Mouse (Mus musculus): Measurements from ENCODE around the gene Hoxc12. TPM values are rescaled to one million over a fixed set of nuclear protein-coding genes. Genes with fewer than 3 reads are reported as not detected.

The Hoxc12 gene
- polyA plus RNA-seq, 1 experiment from 2014 or later, result not detected

DNA sequence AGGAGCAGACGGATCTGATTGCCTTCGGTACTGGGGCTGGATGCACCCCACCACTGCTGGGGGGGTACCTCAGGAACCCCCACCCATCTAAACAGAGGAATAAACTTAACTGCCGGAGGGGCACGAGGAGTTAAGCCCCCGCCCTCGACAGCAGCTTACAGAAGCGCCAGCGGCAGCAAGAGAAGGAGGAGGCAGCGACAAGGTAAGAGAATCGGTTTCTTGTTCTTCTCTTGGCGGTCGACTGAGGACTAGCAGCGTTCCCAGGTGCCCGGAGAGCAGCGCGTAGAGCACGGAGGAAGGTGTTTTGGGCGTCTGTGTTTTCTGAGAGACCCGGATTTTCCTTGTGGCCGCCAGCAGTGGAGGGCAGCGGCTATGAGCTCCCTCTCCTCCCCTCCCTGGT is 35.7 kb downstream of the Hoxc12 start:
- Histone ChIP-seq H3K27me3 (ENCODE audit: control insufficient read depth, insufficient read depth, low read length) (peaks cover 83% of the 10 kb centered on the region), H3K27ac (ENCODE audit: low read length) (no peak overlapping the region), H3K9me3 (ENCODE audit: control insufficient read depth, low read depth, low read length) (no peaks in the 10 kb centered on the region), H3K4me1 (ENCODE audit: control insufficient read depth, insufficient read depth, low read length) (no peaks in the 10 kb centered on the region), H3K9ac (replicated peaks; ENCODE audit: low read depth, low read length) (no peak overlapping the region), H3K4me3 (ENCODE audit: low read depth, low read length) (no peak overlapping the region), H3K36me3 (ENCODE audit: control insufficient read depth, insufficient read depth, low read length) (no peaks in the 10 kb centered on the region), H3K4me2 (replicated peaks; ENCODE audit: low read depth, low read length) (no peak overlapping the region)
- ATAC-seq (ENCODE audit: insufficient number of reproducible peaks, insufficient read depth, low FRiP score, low read depth), result no peak
- 1% methylated on average over 21 of the region's 21 CpGs for WGBS

DNA sequence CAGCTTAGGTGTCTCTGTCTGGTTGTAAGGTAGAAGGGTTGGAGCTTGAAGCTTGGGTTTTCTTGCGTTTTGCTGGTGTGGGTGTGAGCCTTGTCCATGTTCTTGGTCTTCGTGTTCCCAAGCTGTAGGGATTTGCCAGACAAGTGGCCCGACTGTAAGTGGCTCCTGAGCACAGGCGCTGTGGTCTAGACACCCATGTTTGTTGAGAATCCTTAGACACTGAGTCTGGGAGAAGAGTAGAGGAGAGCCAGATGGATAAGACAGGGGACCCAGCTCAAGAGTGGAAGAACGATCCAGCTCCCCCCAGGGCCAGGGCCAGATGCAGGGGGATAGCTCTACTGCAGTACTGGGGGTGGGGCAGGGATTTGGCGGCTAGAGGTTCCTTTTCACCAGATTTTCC is 36.2 kb downstream of the Hoxc12 start:
- 4% methylated on average over 6 of the region's 6 CpGs for WGBS
- H3K4me2 ChIP-seq (replicated peaks; ENCODE audit: low read depth, low read length), result no peak overlapping the region
- no peaks in the 10 kb centered on the region for H3K4me1 ChIP-seq (ENCODE audit: control insufficient read depth, insufficient read depth, low read length)
- no peak overlapping the region for H3K27ac ChIP-seq (ENCODE audit: low read length)
- no peak overlapping the region for H3K9ac ChIP-seq (replicated peaks; ENCODE audit: low read depth, low read length)
- H3K27me3 ChIP-seq (ENCODE audit: control insufficient read depth, insufficient read depth, low read length), result peaks cover 83% of the 10 kb centered on the region
- no peaks in the 10 kb centered on the region for H3K9me3 ChIP-seq (ENCODE audit: control insufficient read depth, low read depth, low read length)
- no peak for ATAC-seq (ENCODE audit: insufficient number of reproducible peaks, insufficient read depth, low FRiP score, low read depth)
- no peaks in the 10 kb centered on the region for H3K36me3 ChIP-seq (ENCODE audit: control insufficient read depth, insufficient read depth, low read length)
- H3K4me3 ChIP-seq (ENCODE audit: low read depth, low read length), result no peak overlapping the region

DNA sequence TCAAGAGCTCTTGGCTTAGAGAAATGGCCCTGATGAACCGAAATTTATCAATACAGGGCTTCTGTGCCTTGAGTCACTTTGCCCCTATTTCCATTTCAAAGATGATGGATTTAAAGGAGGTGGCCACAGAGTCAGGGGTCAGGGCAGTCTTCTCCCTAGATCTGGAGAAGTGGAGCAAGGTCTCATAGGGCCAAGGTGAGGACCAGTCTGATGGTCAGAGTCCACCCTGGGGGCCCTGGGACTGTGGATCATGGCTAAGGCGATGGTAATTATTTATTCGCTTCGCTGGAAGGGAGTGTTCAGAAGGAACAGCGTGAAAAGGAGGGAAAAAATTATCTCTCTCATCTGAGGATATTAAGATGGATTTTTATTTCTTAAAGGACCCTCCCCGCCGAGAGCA is 38.5 kb downstream of the Hoxc12 start:
- H3K9ac ChIP-seq (replicated peaks; ENCODE audit: low read depth, low read length), result no peak overlapping the region
- H3K27ac ChIP-seq (ENCODE audit: low read length), result no peak overlapping the region
- H3K36me3 ChIP-seq (ENCODE audit: control insufficient read depth, insufficient read depth, low read length), result no peaks in the 10 kb centered on the region
- H3K4me2 ChIP-seq (replicated peaks; ENCODE audit: low read depth, low read length), result no peak overlapping the region
- H3K4me3 ChIP-seq (ENCODE audit: low read depth, low read length), result no peak overlapping the region
- H3K27me3 ChIP-seq (ENCODE audit: control insufficient read depth, insufficient read depth, low read length), result peaks cover 85% of the 10 kb centered on the region
- ATAC-seq (ENCODE audit: insufficient number of reproducible peaks, insufficient read depth, low FRiP score, low read depth), result no peak
- no peaks in the 10 kb centered on the region for H3K9me3 ChIP-seq (ENCODE audit: control insufficient read depth, low read depth, low read length)
- 5% methylated on average over 7 of the region's 7 CpGs for WGBS
- no peaks in the 10 kb centered on the region for H3K4me1 ChIP-seq (ENCODE audit: control insufficient read depth, insufficient read depth, low read length)

DNA sequence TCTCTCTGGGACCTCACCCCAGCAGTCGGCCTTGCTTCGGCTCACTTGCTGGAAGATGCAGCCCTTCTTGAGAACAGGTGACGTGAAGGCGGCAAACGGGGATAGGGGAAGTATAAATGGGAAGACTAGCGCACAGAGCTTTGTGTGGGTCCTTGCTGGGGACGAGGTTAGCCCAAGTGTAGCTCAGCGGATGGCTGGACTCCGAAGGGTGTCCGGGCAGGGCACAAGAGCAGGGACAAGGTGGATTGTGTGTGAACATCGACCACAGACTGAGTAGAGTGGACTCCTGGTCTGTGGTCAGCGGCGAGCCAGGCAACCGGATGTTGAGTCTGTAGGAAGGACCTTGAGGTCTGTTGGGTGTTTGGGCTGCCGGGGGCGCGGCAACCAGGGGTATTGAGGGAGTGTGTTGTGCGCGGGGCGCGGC is 39.1 kb downstream of the Hoxc12 start:
- H3K36me3 ChIP-seq (ENCODE audit: control insufficient read depth, insufficient read depth, low read length), result no peaks in the 10 kb centered on the region
- no peaks in the 10 kb centered on the region for H3K4me1 ChIP-seq (ENCODE audit: control insufficient read depth, insufficient read depth, low read length)
- no peaks in the 10 kb centered on the region for H3K9me3 ChIP-seq (ENCODE audit: control insufficient read depth, low read depth, low read length)
- no peak overlapping the region for H3K9ac ChIP-seq (replicated peaks; ENCODE audit: low read depth, low read length)
- ATAC-seq (ENCODE audit: insufficient number of reproducible peaks, insufficient read depth, low FRiP score, low read depth), result no peak
- H3K27ac ChIP-seq (ENCODE audit: low read length), result no peak overlapping the region
- H3K4me3 ChIP-seq (ENCODE audit: low read depth, low read length), result no peak overlapping the region
- WGBS, result 1% methylated on average over 21 of the region's 21 CpGs
- peaks cover 85% of the 10 kb centered on the region for H3K27me3 ChIP-seq (ENCODE audit: control insufficient read depth, insufficient read depth, low read length)
- no peak overlapping the region for H3K4me2 ChIP-seq (replicated peaks; ENCODE audit: low read depth, low read length)

DNA sequence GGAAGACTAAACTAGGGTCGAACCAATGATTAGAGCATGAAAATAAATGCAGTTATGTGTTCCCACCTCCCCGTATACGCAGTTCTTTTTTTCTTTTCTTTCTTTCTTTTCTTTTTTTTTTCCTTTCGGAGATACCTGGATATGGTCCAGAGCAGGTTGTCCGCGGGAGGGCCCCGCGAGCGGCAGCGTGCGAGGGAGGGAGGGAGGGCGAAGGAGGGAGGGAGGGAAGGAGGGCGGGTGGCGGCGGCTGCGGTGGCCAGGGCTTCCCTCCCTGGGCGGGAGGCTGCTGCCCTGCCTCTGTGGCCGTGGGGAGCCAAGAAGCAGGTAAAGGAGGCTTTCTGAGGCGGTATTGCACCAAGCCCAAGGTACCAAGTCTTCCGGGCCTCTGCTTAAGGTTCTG is 39.6 kb downstream of the Hoxc12 start, which contains the start of gene Hoxc9:
Gene Hoxc9, plus strand, starts transcription at position 269 of the 400 bp plus-strand sequence.
- no peaks in the 10 kb centered on the region for H3K36me3 ChIP-seq (ENCODE audit: control insufficient read depth, insufficient read depth, low read length)
- no peak within 1 kb of the TSS for H3K27ac ChIP-seq (ENCODE audit: low read length)
- ATAC-seq (ENCODE audit: insufficient number of reproducible peaks, insufficient read depth, low FRiP score, low read depth), result no peak
- WGBS, result 2% methylated on average over 12 of the region's 20 CpGs
- H3K4me2 ChIP-seq (replicated peaks; ENCODE audit: low read depth, low read length), result no peak within 1 kb of the TSS
- no peak within 1 kb of the TSS; the same call in 1 of the 2 replicates for H3K4me3 ChIP-seq (ENCODE audit: low read depth, low read length)
- H3K4me1 ChIP-seq (ENCODE audit: control insufficient read depth, insufficient read depth, low read length), result no peaks in the 10 kb centered on the region
- peaks cover 86% of the 10 kb centered on the region for H3K27me3 ChIP-seq (ENCODE audit: control insufficient read depth, insufficient read depth, low read length)
- no peaks in the 10 kb centered on the region for H3K9me3 ChIP-seq (ENCODE audit: control insufficient read depth, low read depth, low read length)
- H3K9ac ChIP-seq (replicated peaks; ENCODE audit: low read depth, low read length), result no peak within 1 kb of the TSS

DNA sequence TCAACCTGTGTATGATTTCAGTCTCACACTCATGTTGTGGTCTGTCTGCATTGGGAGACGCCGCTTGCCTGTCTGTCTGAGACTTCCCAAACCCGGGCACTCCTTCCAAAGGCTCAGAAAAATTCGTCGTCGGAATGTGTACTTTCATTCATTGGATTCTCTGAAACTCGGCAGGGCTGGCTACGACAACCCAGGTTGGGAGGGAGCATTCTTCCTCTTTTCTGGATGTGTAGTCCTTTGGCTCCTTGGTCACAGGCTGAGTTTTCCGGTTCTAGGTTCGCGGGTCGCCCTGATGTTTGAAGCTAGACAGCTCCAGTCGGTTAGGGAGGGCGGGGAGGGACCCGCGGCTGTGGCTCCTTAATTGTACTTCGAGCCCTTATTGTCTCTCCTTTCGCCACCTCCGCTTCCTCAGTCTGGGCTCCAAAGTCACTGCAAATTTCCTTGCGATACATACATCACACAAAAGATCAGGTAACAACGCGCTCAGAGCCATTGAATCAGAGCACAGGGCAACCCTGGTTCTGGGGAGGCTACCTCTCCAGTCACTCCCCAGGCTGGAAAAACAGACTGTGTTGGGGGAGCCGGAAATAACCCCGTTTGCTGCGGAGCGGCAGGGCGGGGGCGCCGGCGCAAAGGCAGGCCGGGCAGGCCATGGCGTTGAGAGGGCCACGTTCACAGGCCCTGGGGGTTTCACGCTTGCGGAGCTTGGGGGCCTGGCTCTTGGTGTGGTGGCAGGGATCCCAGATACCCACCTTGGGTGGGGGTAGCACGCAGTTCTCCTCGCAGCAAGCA is 40.3 kb downstream of the Hoxc12 start:
- WGBS, result 1% methylated on average over 37 of the region's 37 CpGs
- Histone ChIP-seq H3K36me3 (ENCODE audit: control insufficient read depth, insufficient read depth, low read length) (no peaks in the 10 kb centered on the region), H3K4me2 (replicated peaks; ENCODE audit: low read depth, low read length) (no peak overlapping the region), H3K27me3 (ENCODE audit: control insufficient read depth, insufficient read depth, low read length) (peaks cover 84% of the 10 kb centered on the region), H3K27ac (ENCODE audit: low read length) (no peak overlapping the region), H3K9ac (replicated peaks; ENCODE audit: low read depth, low read length) (no peak overlapping the region), H3K4me1 (ENCODE audit: control insufficient read depth, insufficient read depth, low read length) (0 out of 2 replicates have a peak, but pooled peaks cover 2% of the 10 kb centered on the region), H3K9me3 (ENCODE audit: control insufficient read depth, low read depth, low read length) (no peaks in the 10 kb centered on the region), H3K4me3 (ENCODE audit: low read depth, low read length) (no peak overlapping the region; the same call in 1 of the 2 replicates)
- no peak for ATAC-seq (ENCODE audit: insufficient number of reproducible peaks, insufficient read depth, low FRiP score, low read depth)

DNA sequence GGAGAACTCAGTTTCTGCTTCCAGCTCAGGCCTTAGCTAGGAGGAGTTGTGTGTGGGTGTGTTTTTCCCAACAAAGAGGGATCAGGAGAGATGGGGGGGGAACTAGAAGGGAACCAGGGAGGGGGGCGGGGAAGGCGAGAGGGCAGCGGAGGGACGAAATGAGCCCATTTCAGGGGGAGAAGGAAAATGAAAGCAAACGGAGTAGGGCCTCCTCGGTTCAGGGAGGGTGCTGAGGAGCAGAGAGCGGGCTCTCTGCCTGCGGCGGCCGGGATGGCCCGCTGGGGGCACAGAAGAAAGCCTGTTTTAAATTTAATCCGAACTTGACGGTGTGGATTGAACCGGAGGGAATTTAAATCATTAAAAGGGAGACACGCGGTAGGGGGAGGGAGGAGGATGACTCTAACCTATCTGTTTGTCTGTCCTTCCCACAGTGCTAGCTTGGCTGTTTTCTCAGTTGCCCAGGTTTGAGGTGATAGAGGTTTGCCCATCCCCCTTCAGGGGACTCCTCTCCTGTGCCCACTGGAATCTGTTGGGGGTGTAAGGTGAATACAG is 40.9 kb downstream of the Hoxc12 start:
- H3K4me2 ChIP-seq (replicated peaks; ENCODE audit: low read depth, low read length), result no peak overlapping the region
- ATAC-seq (ENCODE audit: insufficient number of reproducible peaks, insufficient read depth, low FRiP score, low read depth), result no peak
- whole genome bisulfite sequencing, result 3% methylated on average over 16 of the region's 16 CpGs

DNA sequence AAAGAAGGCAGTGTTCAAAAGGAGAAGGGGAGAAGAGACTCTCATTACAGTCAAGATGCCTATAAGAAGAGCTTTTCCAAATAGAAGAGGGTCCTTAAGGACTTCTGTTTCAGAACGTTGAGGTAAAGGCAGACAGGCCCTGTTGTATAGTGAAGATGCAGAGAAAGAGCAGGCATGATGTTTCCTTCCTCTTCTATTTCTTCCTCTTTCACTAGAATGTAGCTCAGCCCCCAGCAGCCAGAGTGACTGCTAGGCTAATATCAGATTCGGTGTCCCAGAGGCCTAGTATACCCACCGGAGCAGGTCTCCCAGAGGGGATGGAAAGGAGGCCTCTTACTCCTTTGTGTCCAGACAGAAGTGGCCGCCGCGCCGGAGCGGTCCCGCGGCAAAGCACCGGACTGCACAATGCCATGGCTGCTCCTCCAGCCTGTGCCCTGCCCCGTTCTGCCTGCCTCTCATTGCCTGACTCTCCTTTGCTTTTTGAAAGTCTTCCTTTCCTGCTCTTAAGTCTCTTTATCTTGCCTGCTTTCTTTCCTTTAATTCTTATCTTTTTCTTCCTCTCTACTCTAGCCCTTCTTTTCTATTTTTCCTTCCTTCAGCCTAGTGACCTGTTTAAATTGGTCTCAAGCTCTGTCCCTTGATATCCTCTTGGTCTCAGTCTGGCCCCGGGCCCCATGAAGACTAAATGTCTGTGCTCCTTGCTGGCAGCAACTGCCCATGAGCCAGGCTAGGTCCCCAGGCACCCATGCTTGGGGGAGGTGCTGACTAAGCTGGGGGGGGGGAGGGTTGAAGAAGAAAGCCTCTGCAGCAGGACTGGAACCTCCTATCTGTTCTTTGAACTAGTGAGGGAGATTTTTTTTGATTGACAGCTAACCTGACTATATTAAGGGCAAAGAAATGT is 42.3 kb downstream of the Hoxc12 start:
- Histone ChIP-seq H3K9me3 (ENCODE audit: control insufficient read depth, low read depth, low read length) (no peaks in the 10 kb centered on the region), H3K4me3 (ENCODE audit: low read depth, low read length) (no peak overlapping the region), H3K27me3 (ENCODE audit: control insufficient read depth, insufficient read depth, low read length) (peaks cover 74% of the 10 kb centered on the region), H3K4me2 (replicated peaks; ENCODE audit: low read depth, low read length) (no peak overlapping the region), H3K9ac (replicated peaks; ENCODE audit: low read depth, low read length) (no peak overlapping the region), H3K4me1 (ENCODE audit: control insufficient read depth, insufficient read depth, low read length) (0 out of 2 replicates have a peak, but pooled peaks cover 2% of the 10 kb centered on the region), H3K36me3 (ENCODE audit: control insufficient read depth, insufficient read depth, low read length) (no peaks in the 10 kb centered on the region), H3K27ac (ENCODE audit: low read length) (no peak overlapping the region)
- ATAC-seq (ENCODE audit: insufficient number of reproducible peaks, insufficient read depth, low FRiP score, low read depth), result no peak
- 6% methylated on average over 13 of the region's 13 CpGs for WGBS

More for the DNA sequence above, 40.9 kb downstream of the Hoxc12 start:
- H3K4me3 ChIP-seq (ENCODE audit: low read depth, low read length), result no peak overlapping the region; the same call in 1 of the 2 replicates
- H3K9me3 ChIP-seq (ENCODE audit: control insufficient read depth, low read depth, low read length), result no peaks in the 10 kb centered on the region
- H3K36me3 ChIP-seq (ENCODE audit: control insufficient read depth, insufficient read depth, low read length), result no peaks in the 10 kb centered on the region
- H3K27me3 ChIP-seq (ENCODE audit: control insufficient read depth, insufficient read depth, low read length), result peaks cover 78% of the 10 kb centered on the region
- no peak overlapping the region for H3K9ac ChIP-seq (replicated peaks; ENCODE audit: low read depth, low read length)
- 0 out of 2 replicates have a peak, but pooled peaks cover 2% of the 10 kb centered on the region for H3K4me1 ChIP-seq (ENCODE audit: control insufficient read depth, insufficient read depth, low read length)
- H3K27ac ChIP-seq (ENCODE audit: low read length), result no peak overlapping the region
